Mouse (Mus musculus): ENCODE data around the gene Sfmbt2.

GRCm38 (mm10) chr2:10359861-10360260 is 10.4 kb upstream of the Sfmbt2 start:
- TF ChIP-seq POU5F1 (IDR thresholded peaks at IDR 0.05; ENCODE audit: borderline replicate concordance, low read length) (no peak), CTCF (conservative IDR thresholded peaks at IDR 0.05; ENCODE audit: low read length) (no peak), NANOG (IDR thresholded peaks at IDR 0.05; ENCODE audit: borderline replicate concordance, low read length) (no peak)
